Mouse (Mus musculus): Measurements from ENCODE around the gene Apoc1.

Apoc1 gene

GRCm38 (mm10) chr7:19685374-19685773, 7.1 kb downstream of the Apoc1 start:
- DNase-seq (ENCODE audit: low read depth, low spot score): no peak

- DNase-seq (ENCODE audit: low read depth, low spot score): no peak
These were observed 8.7 kb downstream of the Apoc1 start for GRCm38 (mm10) chr7:19683771-19684201.

GRCm38 (mm10) chr7:19682979-19683378, 9.5 kb downstream of the Apoc1 start:
- DNase-seq (ENCODE audit: low read depth, low spot score): no peak

DNA sequence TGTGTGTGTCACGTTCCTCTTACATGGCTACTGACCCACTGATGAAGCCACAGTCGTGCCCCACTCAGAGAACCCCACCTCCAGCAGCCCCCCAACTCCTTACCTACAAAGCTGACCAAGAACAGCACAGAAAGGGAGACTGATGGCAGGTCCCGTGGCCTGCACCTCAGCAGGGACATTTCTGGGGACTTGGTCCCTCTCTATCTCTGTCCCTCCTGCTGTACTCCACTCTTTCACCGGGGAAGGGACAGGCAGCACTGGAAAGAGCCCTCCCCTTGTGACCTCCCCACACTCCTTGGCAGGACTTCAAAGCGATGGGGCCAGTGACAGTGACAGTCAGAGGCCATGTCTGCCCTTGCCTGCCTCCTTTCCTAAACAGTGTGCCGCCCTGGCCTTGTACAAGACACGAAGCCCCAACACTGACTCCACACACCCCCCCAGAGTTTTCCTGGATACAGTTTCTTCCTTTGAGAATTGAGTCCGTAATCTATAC, 11.2 kb downstream of the Apoc1 start, which contains the start of the genes Gm44805 and Apoc4:
Gene Gm44805 (minus strand): TSS at position 222 of the 493 bp plus-strand sequence.
Gene Apoc4 (minus strand): TSS at position 278 of the 493 bp plus-strand sequence.
- no peak for DNase-seq (ENCODE audit: low read depth, low spot score)

GRCm38 (mm10) chr7:19680702-19681101, 11.8 kb downstream of the Apoc1 start:
- no peak for DNase-seq (ENCODE audit: low read depth, low spot score)

- DNase-seq (ENCODE audit: low read depth, low spot score): no peak
These were observed 13.6 kb downstream of the Apoc1 start for GRCm38 (mm10) chr7:19678901-19679300.

DNA sequence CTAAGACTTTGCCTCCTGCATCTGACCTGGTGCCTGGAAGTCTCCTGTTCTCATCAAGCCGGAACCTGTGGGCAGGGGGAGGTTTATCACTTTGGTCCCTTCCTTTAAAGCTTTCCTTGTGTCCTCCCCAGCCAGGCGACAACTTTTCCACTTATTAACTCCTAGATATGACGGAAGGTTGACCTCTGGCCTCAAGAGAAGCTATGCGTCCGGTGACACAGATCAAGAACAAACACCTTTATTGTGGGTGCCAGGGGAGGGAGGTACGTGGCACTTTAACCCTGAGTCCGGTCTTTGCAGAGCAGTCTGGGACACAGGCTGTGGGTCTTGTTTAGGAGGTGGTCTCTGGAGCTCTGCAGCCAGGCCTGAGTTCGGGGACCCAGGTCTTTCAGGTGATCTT, 14.6 kb downstream of the Apoc1 start, which contains the start of gene Apoc2:
Gene Apoc2 (minus strand): TSS at position 70 of the 400 bp plus-strand sequence.
- no peak for DNase-seq (ENCODE audit: low read depth, low spot score)

- no peak for DNase-seq (ENCODE audit: low read depth, low spot score)
These were observed 15.8 kb downstream of the Apoc1 start for GRCm38 (mm10) chr7:19676662-19677061.

GRCm38 (mm10) chr7:19675824-19676223, 16.6 kb downstream of the Apoc1 start:
- DNase-seq (ENCODE audit: low read depth, low spot score): no peak

- DNase-seq (ENCODE audit: low read depth, low spot score): no peak
These were observed 19.3 kb downstream of the Apoc1 start for GRCm38 (mm10) chr7:19673083-19673699.

DNA sequence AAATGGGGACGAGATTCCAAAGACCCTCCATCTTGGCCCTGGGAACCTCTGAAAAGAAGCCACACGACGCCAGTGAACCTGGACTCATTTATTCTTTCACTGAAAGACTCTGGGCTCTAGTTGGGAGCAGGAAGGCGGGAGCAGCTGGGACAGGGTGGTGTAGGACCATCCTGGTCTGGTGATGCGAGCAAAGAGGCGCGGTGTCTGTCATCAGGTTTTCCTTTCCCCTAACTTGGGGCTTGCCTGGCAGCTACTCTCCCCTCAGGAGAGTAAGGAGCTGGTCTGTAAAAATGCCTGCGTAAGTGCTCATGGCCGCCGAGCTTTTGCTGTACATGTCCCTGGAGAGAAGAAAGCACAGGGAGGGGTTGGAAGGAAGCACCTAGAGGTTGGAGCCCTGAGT, 20.9 kb downstream of the Apoc1 start:
- no peak for DNase-seq (ENCODE audit: low read depth, low spot score)

GRCm38 (mm10) chr7:19668947-19669721, 23.3 kb downstream of the Apoc1 start:
- peak; percentile 77 for DNase-seq (ENCODE audit: low read depth, low spot score)

DNA sequence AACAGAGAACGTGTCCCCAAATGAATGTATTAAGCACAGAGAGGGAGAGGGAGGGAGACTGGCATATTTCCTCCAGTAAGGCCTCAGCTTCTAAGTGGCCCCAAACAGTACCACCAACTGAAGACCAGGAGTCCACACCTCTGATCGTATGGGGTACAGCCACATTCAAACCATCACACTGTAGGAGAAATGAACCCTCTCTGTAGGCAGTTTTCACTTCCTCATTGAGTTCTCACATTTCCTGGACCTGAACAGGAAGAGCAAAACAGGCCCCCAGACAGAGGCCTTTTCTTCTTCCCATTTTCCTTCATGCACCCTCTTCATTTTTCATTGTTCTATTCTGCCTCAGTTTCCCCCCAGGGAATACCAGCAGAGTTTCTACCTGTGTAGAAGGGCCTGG, 25.0 kb downstream of the Apoc1 start:
- no peak for DNase-seq (ENCODE audit: low read depth, low spot score)

DNA sequence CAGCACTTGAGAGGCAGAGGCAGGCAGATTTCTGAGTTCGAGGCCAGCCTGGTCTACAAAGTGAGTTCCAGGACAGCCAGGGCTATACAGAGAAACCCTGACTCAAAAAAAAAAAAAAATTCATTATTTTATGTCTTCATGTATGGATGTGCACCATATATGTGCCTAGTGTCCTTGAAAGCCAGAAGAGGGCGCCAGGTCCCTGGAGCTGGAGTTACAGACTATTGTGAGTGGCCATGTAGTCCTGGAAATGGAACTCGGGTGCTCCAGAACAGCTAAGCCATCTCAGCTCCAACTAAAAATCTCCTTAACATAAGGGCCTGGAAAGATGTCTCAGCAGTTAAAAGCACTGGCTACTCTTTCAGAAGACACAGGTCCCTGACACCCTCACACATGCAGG, 25.7 kb downstream of the Apoc1 start:
- DNase-seq (ENCODE audit: low read depth, low spot score): no peak

DNA sequence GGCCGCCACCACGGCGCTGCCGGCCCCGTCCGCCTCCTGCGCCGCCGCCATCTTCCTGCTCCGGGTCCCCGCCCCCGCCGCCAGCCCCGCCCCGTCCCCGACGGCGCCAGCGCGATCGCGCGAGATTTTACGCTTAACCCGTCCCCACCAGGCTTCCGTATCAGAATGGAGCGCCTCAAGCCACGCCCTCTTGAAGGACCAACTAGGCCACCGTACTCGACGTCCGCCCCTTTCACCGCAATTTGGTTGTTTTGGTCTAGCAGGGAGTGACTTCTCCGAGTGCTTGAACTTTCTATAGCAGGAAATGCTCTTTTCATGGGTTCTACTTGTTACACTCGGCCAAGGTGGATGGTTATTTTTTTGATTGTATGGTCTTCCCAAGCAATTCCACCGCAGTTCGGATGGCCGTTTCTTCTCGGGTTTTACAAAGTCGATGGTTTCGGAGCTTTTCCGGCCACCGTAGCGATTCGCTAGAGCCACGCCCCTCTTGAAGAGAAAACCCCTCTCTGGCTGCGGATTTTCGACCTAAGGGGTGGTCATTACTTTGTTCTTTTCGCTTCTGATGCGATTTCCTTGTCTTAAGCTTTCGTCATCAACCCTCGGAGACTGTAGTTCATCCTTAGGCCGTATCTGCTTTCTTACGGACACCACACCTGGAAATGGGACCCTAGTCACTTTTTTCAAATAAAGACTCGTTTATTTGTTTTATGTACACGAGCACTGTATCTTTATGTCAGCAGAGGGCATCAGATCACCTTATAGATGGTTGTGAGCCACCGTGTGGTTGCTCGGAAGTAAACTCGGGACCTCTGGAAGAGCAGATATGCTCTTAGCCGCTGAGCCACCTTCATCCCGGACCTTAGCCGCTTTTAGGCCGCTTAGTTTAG, 27.3 kb downstream of the Apoc1 start, which contains the start of gene Clptm1:
Gene Clptm1 (minus strand): TSS at position 79 of the 887 bp plus-strand sequence.
- DNase-seq (ENCODE audit: low read depth, low spot score): peak; percentile 97

- DNase-seq (ENCODE audit: low read depth, low spot score): no peak
These were observed 28.0 kb downstream of the Apoc1 start for GRCm38 (mm10) chr7:19664455-19664954.

- DNase-seq (ENCODE audit: low read depth, low spot score): no peak
These were observed 28.5 kb downstream of the Apoc1 start for GRCm38 (mm10) chr7:19663940-19664339.

GRCm38 (mm10) chr7:19652614-19653013, 39.8 kb downstream of the Apoc1 start:
- DNase-seq (ENCODE audit: low read depth, low spot score): no peak

GRCm38 (mm10) chr7:19651063-19651786, 41.2 kb downstream of the Apoc1 start:
- DNase-seq (ENCODE audit: low read depth, low spot score): no peak

- DNase-seq (ENCODE audit: low read depth, low spot score): no peak
These were observed 51.2 kb downstream of the Apoc1 start for GRCm38 (mm10) chr7:19641223-19641622.

All from c-Kit-negative CD71-positive TER-119-positive erythroid progenitor cells, embryonic 14.5 days (primary cell).